9 mouse cellular contexts compared by ENCODE assay signal in genomic region chr16:17759813-17760321, GRCm38 (mm10). TPM values are rescaled to one million over a fixed set of nuclear protein-coding genes. Genes with fewer than 3 reads are reported as not detected.
DNase-seq lines count a peak whose midpoint lies in the region; ATAC-seq and TF ChIP-seq lines count a peak whose summit lies in the region.
"Had no signal": no experiment of that assay in that cellular context is flagged by ENCODE, and none has a peak within 500 bp of the region (broad histone marks: within the 10 kb centered on the region; RNA-seq: fewer than 3 reads in every experiment).

No protein-coding gene starts in this region.

- TF ChIP-seq POLR2A in spleen, adult 2 months (IDR thresholded peaks at IDR 0.05; ENCODE audit: low read depth, low read length) = no peak
- no peak for TF ChIP-seq POLR2A in small intestine, adult 2 months (IDR thresholded peaks at IDR 0.05; ENCODE audit: low read depth, low read length)

- peak overlapping the region; percentile 62 for H3K4me3 ChIP-seq in spleen, adult 2 months (ENCODE audit: extremely low read depth, insufficient read depth, insufficient read length)
- peak overlapping the region; percentile 65 for H3K4me3 ChIP-seq in hindbrain, embryonic 16.5 days (ENCODE audit: low read length)
- peak overlapping the region; percentile 13; the same call in 1 of the 2 replicates for H3K4me3 ChIP-seq in macrophage (ENCODE audit: inconsistent target)
- peak overlapping the region; percentile 77 for H3K4me3 ChIP-seq in small intestine, adult 2 months (ENCODE audit: low read depth, low read length)

- 3% methylated on average over 52 of the region's 54 CpGs for WGBS in spleen, adult 2 months
- under 1% methylated on average over 53 of the region's 54 CpGs for WGBS in hindbrain, embryonic 16.5 days
- 6% methylated on average over 54 of the region's 54 CpGs for WGBS in macrophage (ENCODE audit: missing documents)
- WGBS in small intestine, adult 2 months = 2% methylated on average over 54 of the region's 54 CpGs

- H3K9me3 ChIP-seq in hindbrain, embryonic 16.5 days (ENCODE audit: control insufficient read depth, low read length) = no peaks in the 10 kb centered on the region

- no peaks in the 10 kb centered on the region for H3K27me3 ChIP-seq in spleen, adult 2 months (ENCODE audit: control insufficient read depth, insufficient read depth, low read length)
- H3K27me3 ChIP-seq in hindbrain, embryonic 16.5 days (replicated peaks; ENCODE audit: control insufficient read depth, insufficient read depth, low read length) = no peaks in the 10 kb centered on the region
- no peaks in the 10 kb centered on the region for H3K27me3 ChIP-seq in small intestine, adult 2 months (ENCODE audit: control insufficient read depth, insufficient read depth, low read length)

- H3K4me1 ChIP-seq in spleen, adult 2 months (ENCODE audit: control insufficient read depth, insufficient read depth, insufficient read length) = peaks cover 4% of the 10 kb centered on the region
- peaks cover 23% of the 10 kb centered on the region for H3K4me1 ChIP-seq in hindbrain, embryonic 16.5 days (ENCODE audit: control insufficient read depth, insufficient read depth, low read depth, low read length)
- H3K4me1 ChIP-seq in small intestine, adult 2 months (ENCODE audit: control insufficient read depth, insufficient read depth, insufficient read length, low read length) = peaks cover 20% of the 10 kb centered on the region

- peak overlapping the region; percentile 91 for H3K9ac ChIP-seq in hindbrain, embryonic 16.5 days (ENCODE audit: low read depth, low read length)

- peaks cover 1% of the 10 kb centered on the region; the same call in 1 of the 2 replicates for H3K36me3 ChIP-seq in spleen, adult 2 months (ENCODE audit: control insufficient read depth, insufficient read depth, low read length)
- H3K36me3 ChIP-seq in hindbrain, embryonic 16.5 days (ENCODE audit: control insufficient read depth, insufficient read depth, low read length) = no peaks in the 10 kb centered on the region
- H3K36me3 ChIP-seq in macrophage (ENCODE audit: inconsistent target) = no peaks in the 10 kb centered on the region
- H3K36me3 ChIP-seq in small intestine, adult 2 months (ENCODE audit: control insufficient read depth, insufficient read depth, low read length) = no peaks in the 10 kb centered on the region
- H3K36me3 ChIP-seq: G1E had no signal

- DNase-seq in spleen, adult 2 months (ENCODE audit: low read depth in 1 of 2, low spot score in 2 of 2) = peak in 1 of 2 experiments; percentile 9
- DNase-seq in spleen, adult 12 weeks (ENCODE audit: low spot score) = no peak
- DNase-seq in cerebellum, postnatal 25 days = peak; percentile 75 to 77
- peak; percentile 8 to 33 for DNase-seq in gastrocnemius, adult 8-10 months (ENCODE audit: low spot score in 2 of 2)
- peak; percentile 9 to 64 for DNase-seq in left cerebral cortex, postnatal 10 days (ENCODE audit: extremely low spot score in 1 of 2, low spot score in 2 of 2)

- H3K4me2 ChIP-seq in hindbrain, embryonic 16.5 days (ENCODE audit: low read length) = peak overlapping the region; percentile 65

- TF ChIP-seq CTCF in spleen, adult 2 months (IDR thresholded peaks at IDR 0.05; ENCODE audit: extremely low read depth, insufficient read depth, insufficient read length, insufficient replicate concordance) = no peak
- no peak for TF ChIP-seq CTCF in small intestine, adult 2 months (IDR thresholded peaks at IDR 0.05; ENCODE audit: extremely low read depth, insufficient read length, insufficient replicate concordance, low read depth, low read length)

- ATAC-seq in hindbrain, embryonic 16.5 days = peak; percentile 70

- H3K27ac ChIP-seq in spleen, adult 2 months (ENCODE audit: insufficient read depth, low read length) = no peak overlapping the region
- H3K27ac ChIP-seq in hindbrain, embryonic 16.5 days (ENCODE audit: low read depth, low read length) = peak overlapping the region; percentile 83
- H3K27ac ChIP-seq in macrophage = no peak overlapping the region
- peak overlapping the region; percentile 23; the same call in 1 of the 2 replicates for H3K27ac ChIP-seq in small intestine, adult 2 months (ENCODE audit: insufficient read depth, low read depth, low read length)

- intact Hi-C loops in left cerebral cortex, postnatal 10 days (cut with DNase I) = loop anchor here (5.0 kb wide), 1 partner anchor 47 kb away; no protein-coding TSS in a partner anchor

- no peaks in the 10 kb centered on the region for H3K79me2 ChIP-seq in macrophage (ENCODE audit: inconsistent target)

RNA-seq across cellular contexts. Expression of gene Klhl22, which starts 0.4 kb away (rescaled TPM):
- polyA plus RNA-seq in spleen, adult 2 months (2012; rRNA removed) = 20.0 and 25.5 TPM in 2 replicates
- 10 to 100 TPM; 20.1 to 30.6 (median 25.4) TPM for total RNA-seq in gastrocnemius, adult 8-10 months (2022)
- polyA plus RNA-seq in hindbrain, embryonic 16.5 days (2015; fragmentation: Nextera tagmentation; extraction: Ambion mirVana) = 90.2 and 98.7 TPM in 2 replicates
- total RNA-seq in left cerebral cortex, postnatal 10 days (2021) = 100 to 1,000 TPM in 1 of 2 experiments, 10 to 100 TPM in 1; 96.5 to 101 TPM
- total RNA-seq in macrophage (2018; cell fraction: chromatin; rRNA removed) = 10 to 100 TPM in 16 of 26 experiments, 1 to 10 TPM in 10; 1.4 to 27.4 (median 11.4) TPM
- 10 to 100 TPM in 6 of 26 experiments, 1 to 10 TPM in 20; 2.8 to 13.2 (median 8.3) TPM for total RNA-seq in macrophage (2018; cell fraction: cytosol; rRNA removed)
- 10 to 100 TPM in 10 of 26 experiments, 1 to 10 TPM in 16; 1.6 to 15.5 (median 8.4) TPM for total RNA-seq in macrophage (2018; cell fraction: nucleus; rRNA removed)
- polyA plus RNA-seq in macrophage (2018) = 7.1 to 11.2 TPM (median 8.7 TPM) in 3 replicates
- polyA plus RNA-seq in small intestine, adult 2 months (2012; rRNA removed) = 34.8 and 60.9 TPM in 2 replicates
- polyA plus RNA-seq: G1E had no signal

RNA-seq across cellular contexts. Expression of gene Med15, which starts 27.2 kb away (rescaled TPM):
- polyA plus RNA-seq in spleen, adult 2 months (2012; rRNA removed) = 110 and 117 TPM in 2 replicates
- 10 to 100 TPM; 11.7 to 16.7 (median 14.4) TPM for total RNA-seq in gastrocnemius, adult 8-10 months (2022)
- 43.2 and 52.6 TPM in 2 replicates for polyA plus RNA-seq in hindbrain, embryonic 16.5 days (2015; fragmentation: Nextera tagmentation; extraction: Ambion mirVana)
- total RNA-seq in left cerebral cortex, postnatal 10 days (2021) = 10 to 100 TPM; 65.0 to 70.2 TPM
- total RNA-seq in macrophage (2018; cell fraction: chromatin; rRNA removed) = 100 to 1,000 TPM; 434 to 641 (median 506) TPM
- total RNA-seq in macrophage (2018; cell fraction: cytosol; rRNA removed) = 100 to 1,000 TPM in 4 of 26 experiments, 10 to 100 TPM in 22; 68.7 to 119 (median 91.8) TPM
- 100 to 1,000 TPM; 187 to 438 (median 262) TPM for total RNA-seq in macrophage (2018; cell fraction: nucleus; rRNA removed)
- polyA plus RNA-seq in macrophage (2018) = 71.7 to 97.8 TPM (median 80.8 TPM) in 3 replicates
- 101 and 194 TPM in 2 replicates for polyA plus RNA-seq in small intestine, adult 2 months (2012; rRNA removed)

RNA-seq across cellular contexts. Expression of gene Scarf2, which starts 37.2 kb away (rescaled TPM):
- 27.6 and 40.8 TPM in 2 replicates for polyA plus RNA-seq in spleen, adult 2 months (2012; rRNA removed)
- total RNA-seq in gastrocnemius, adult 8-10 months (2022) = 1 to 10 TPM; 1.1 to 3.3 (median 2.4) TPM
- polyA plus RNA-seq in hindbrain, embryonic 16.5 days (2015; fragmentation: Nextera tagmentation; extraction: Ambion mirVana) = 1.4 TPM in 2 replicates
- 1 to 10 TPM; 3.7 to 4.3 TPM for total RNA-seq in left cerebral cortex, postnatal 10 days (2021)
- 1 to 10 TPM in 18 of 26 experiments, under 1 TPM in 8; 0.27 to 7.5 (median 1.2) TPM for total RNA-seq in macrophage (2018; cell fraction: chromatin; rRNA removed)
- total RNA-seq in macrophage (2018; cell fraction: cytosol; rRNA removed) = 1 to 10 TPM in 8 of 26 experiments, under 1 TPM in 18; 0.33 to 1.6 (median 0.69) TPM
- total RNA-seq in macrophage (2018; cell fraction: nucleus; rRNA removed) = 1 to 10 TPM in 21 of 26 experiments, under 1 TPM in 5; 0.28 to 3.3 (median 1.6) TPM
- polyA plus RNA-seq in macrophage (2018) = 0.22 to 0.68 TPM (median 0.50 TPM) in 3 replicates
- polyA plus RNA-seq in small intestine, adult 2 months (2012; rRNA removed) = 27.7 and 33.2 TPM in 2 replicates
- total RNA-seq: G1E had no signal
- polyA plus RNA-seq: G1E had no signal

Comparison
In these comparisons a context has a peak if more than half of its experiments do, and no peak if none do; other contexts are left out.
1. H3K27ac ChIP-seq: peak in hindbrain, embryonic 16.5 days (single experiment) and small intestine, adult 2 months (single experiment); none in spleen, adult 2 months (single experiment) and macrophage (single experiment).
2. H3K4me3 ChIP-seq: peak in every context shown above with its lines; median percentile 77 in small intestine, adult 2 months; 65 in hindbrain, embryonic 16.5 days; 62 in spleen, adult 2 months; 13 in macrophage.
3. RNA of gene Scarf2, which starts 37.2 kb away (polyA plus RNA-seq): 27.7 to 33.2 TPM in small intestine, adult 2 months and 27.6 to 40.8 TPM in spleen, adult 2 months; 1.4 TPM in hindbrain, embryonic 16.5 days and 0.22 to 0.68 TPM in macrophage; every median in the first group is over 10 times any median in the second.